Mouse (Mus musculus) stomach, postnatal 0 days (tissue): ENCODE results near the gene Ccdc34.

Experiments used
- CTCF ChIP-seq: IDR thresholded peaks from 2 replicates; pipeline ENCODE4 v1.5.1; 2016; ENCODE audit warnings: antibody characterized with exemption, low read depth, mild to moderate bottlenecking, moderate library complexity
- EP300 ChIP-seq: optimal IDR thresholded peaks from 2 replicates; pipeline ENCODE3; 2016; ENCODE audit warnings: antibody characterized with exemption

- TF ChIP-seq CTCF, result no peak
- no peak for TF ChIP-seq EP300
Observed at GRCm38 (mm10) chr2:109972310-109972709, 45.3 kb upstream of the Ccdc34 start.
